Mouse (Mus musculus): Measurements from ENCODE around the gene Il13.

Gene Il13

DNA sequence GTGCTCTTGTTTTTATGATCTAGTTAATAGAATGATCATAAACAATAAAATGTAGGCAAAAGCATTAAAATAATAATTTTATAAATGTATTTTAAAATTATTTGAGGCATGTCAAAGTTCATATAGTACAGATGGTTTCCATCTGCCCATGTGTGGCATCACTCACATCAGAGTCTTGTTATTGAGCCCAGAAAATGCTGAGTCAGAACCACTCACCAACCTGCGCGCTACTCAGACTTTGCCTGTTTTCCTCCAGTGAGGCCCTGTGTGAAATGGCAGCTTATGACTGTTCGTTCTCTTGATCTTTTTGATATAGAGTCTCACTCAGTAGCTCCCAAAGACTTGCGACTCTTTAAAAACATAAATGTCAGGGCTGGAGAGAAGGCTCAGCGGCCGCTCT lies 49.0 kb downstream of the Il13 start:
- DNase-seq (ENCODE audit: extremely low spot score, low spot score), result no peak

DNA sequence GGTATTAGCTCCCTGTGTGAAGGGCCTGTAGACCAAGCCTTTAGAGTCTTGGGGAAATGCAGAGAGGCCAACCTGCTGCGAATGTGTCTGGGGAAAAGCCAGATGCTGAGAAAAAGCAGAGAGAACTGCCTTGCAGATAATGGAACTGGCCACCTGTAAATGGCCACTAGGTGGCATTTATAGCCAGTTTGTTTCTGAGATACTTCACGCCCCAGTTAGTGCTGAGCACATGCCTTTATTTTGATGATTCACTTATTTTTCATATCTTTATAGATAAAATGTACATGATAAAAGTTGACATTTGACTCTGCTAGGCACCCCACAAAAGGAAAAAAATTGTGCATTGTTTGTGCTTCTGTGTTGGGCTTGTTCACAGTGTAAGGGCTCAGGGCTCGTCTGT lies 49.7 kb downstream of the Il13 start:
- DNase-seq (ENCODE audit: extremely low spot score, low spot score), result peak; percentile 18

DNA sequence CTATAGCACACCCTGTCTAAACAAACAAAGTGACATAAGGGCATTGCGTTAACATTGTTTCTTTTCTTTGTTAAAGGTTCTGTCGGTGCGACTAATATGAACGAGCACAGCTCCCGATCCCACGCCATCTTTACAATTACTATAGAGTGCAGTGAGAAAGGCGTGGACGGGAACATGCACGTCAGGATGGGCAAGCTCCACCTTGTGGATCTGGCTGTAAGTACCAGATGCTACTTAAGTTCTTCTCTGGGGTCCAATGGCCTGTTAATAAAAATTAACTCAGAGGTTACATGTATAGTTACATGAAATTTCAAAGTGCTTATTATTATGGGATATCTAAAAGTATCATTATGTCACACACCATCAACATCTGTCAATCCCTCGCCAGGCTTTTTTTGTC lies 51.4 kb downstream of the Il13 start:
- no peak for DNase-seq (ENCODE audit: extremely low spot score, low spot score)
